9 mouse cellular contexts compared by ENCODE assay signal in genomic region chr3:103421275-103421621, GRCm38 (mm10).
DNase-seq lines count a peak whose midpoint lies in the region; ATAC-seq and TF ChIP-seq lines count a peak whose summit lies in the region.
"Had no signal": no experiment of that assay in that cellular context is flagged by ENCODE, and none has a peak within 500 bp of the region (broad histone marks: within the 10 kb centered on the region; RNA-seq: fewer than 3 reads in every experiment).

No protein-coding gene starts in this region.

- H3K4me3 ChIP-seq in liver, postnatal 0 days (ENCODE audit: low read depth, low read length), result no peak overlapping the region

- DNase-seq in cerebellum, postnatal 10 days, result peak; percentile 58 to 65
- no peak for DNase-seq in cerebellum, adult 18-20 months
- DNase-seq in ovary, postnatal 36 days (ENCODE audit: low spot score), result peak; percentile 35
- DNase-seq in ovary, adult 18-20 months (ENCODE audit: low spot score), result no peak
- DNase-seq in kidney, postnatal 25 days, result peak; percentile 78 to 79
- peak; percentile 77 for DNase-seq in retina, postnatal 1 day
- no peak for DNase-seq in frontal cortex, postnatal 36 days (ENCODE audit: low spot score in 2 of 2)
- DNase-seq in liver, postnatal 0 days, result no peak
- DNase-seq: gastrocnemius, postnatal 14 days had no signal

- no peak overlapping the region for H3K4me2 ChIP-seq in liver, postnatal 0 days (ENCODE audit: low read depth, low read length)

- no peak for TF ChIP-seq EP300 in liver, postnatal 0 days (IDR thresholded peaks at IDR 0.05; ENCODE audit: low read depth)

- no peaks in the 10 kb centered on the region for H3K4me1 ChIP-seq in liver, postnatal 0 days (ENCODE audit: insufficient read depth)

- H3K27ac ChIP-seq in liver, postnatal 0 days (ENCODE audit: low read depth), result no peak overlapping the region

- no peaks in the 10 kb centered on the region for H3K27me3 ChIP-seq in liver, postnatal 0 days (ENCODE audit: insufficient read depth, low read length)

- no peak for TF ChIP-seq CTCF in liver, postnatal 0 days (IDR thresholded peaks at IDR 0.05; ENCODE audit: low read depth)

- no peak overlapping the region for H3K9ac ChIP-seq in liver, postnatal 0 days (replicated peaks)

- H3K36me3 ChIP-seq in liver, postnatal 0 days (replicated peaks; ENCODE audit: insufficient read depth, low read length), result no peaks in the 10 kb centered on the region

- ATAC-seq in liver, postnatal 0 days, result no peak

- WGBS in liver, postnatal 0 days (ENCODE audit: insufficient replicate concordance), result 67% methylated on average over 9 of the region's 9 CpGs

- no peaks in the 10 kb centered on the region for H3K9me3 ChIP-seq in liver, postnatal 0 days (ENCODE audit: low read length)

Comparison
In these comparisons a context has a peak if more than half of its experiments do, and no peak if none do; other contexts are left out.
1. DNase-seq: peak in cerebellum, postnatal 10 days (2 of 2), ovary, postnatal 36 days (single experiment), kidney, postnatal 25 days (2 of 2) and retina, postnatal 1 day (single experiment); none in cerebellum, adult 18-20 months (0 of 2), ovary, adult 18-20 months (single experiment), frontal cortex, postnatal 36 days (0 of 2) and liver, postnatal 0 days (single experiment).